Mouse (Mus musculus): ENCODE measurements at regions not wholly inside any gene's neighbourhood (a gene's known extent, or its start where the extent isn't known, plus 50 kb on each side); places are given as distances from the start of the nearest gene placed in this dataset.

DNA sequence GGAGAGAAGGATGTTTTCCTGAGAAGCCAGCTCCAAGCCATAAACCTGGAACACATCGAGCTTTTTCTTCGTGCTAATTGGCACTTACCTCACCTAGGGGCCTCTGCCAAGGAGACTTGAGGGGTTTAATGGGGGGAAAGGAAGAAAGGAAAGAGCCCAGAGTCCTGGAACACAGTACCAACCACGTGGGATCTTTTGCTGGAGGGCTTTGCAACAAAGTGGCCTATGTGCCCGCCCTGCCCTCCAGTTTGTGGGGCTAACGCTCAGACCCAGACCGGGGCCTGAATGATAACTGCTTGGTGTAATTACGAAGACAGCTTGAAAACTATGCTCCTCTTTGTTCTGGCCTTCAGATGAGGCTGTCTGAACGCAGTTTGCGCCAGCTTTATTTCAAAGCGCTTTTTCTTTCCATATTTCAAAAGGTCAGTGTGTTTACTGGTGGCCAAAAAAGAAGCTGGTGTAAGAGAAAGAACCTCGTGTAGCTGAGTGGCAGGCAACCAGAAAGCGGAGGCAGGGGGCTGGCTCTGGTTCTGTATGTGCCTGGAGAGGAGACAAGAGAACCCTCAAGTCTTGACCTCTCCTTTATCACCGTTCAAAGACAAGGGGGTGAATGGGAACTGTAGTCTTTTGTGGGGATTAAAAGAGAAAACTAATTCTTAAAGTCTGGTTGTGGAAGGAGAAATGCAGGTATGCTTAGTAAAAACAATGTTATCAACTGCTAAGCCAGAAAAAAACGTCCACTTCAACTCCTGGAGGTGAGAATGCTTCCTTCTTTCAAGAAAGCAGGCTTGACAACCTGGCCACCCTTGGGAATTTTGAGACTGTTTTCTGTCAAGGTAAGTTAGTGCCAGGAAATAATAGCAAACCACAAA, 136.1 kb upstream of the Btg1 start:
- no peak for TF ChIP-seq GATA1 (IDR thresholded peaks at IDR 0.05; ENCODE audit: low read length)
- TF ChIP-seq TAL1 (IDR thresholded peaks at IDR 0.05; ENCODE audit: low read length): no peak
